Mouse (Mus musculus) kidney, postnatal 4 days (tissue): ENCODE results near the gene Rhox12.

Experiments
- DNase-seq, 2 experiments: peaks; one replicate each; pipeline ENCODE4 v3.0.0; 2021; ENCODE audit warnings: mixed read lengths in 2 of 2

Gene Rhox12

GRCm38 (mm10) chrX:38110807-38111206 lies at the start of gene Rhox12:
Gene Rhox12 (minus strand): TSS chrX:38110907.
- DNase-seq, result no peak

DNA sequence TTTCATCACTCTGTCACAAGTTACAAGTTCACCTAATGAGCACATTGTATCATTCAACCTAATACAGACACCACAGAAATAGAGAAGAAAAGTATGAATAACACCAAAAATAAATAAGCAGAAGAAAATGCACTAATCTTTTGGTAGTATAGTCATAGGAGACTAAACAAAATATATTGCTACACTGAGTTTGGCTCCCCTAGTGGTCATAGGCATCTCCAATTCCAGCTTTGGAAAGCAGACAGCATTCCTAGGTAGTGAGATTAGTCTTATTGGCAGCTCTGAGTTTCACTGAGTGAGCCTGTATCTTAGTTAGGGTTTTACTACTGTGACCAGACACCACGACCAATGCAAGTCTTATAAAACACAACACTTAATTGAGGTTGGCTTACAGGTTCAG lies 48.4 kb upstream of the Rhox12 start:
- no peak for DNase-seq

GRCm38 (mm10) chrX:38121478-38121877 lies 10.8 kb upstream of the Rhox12 start:
- no peak for DNase-seq

GRCm38 (mm10) chrX:38120982-38121381 lies 10.3 kb upstream of the Rhox12 start, which contains the start of gene Rhox13:
Gene Rhox13 (plus strand): TSS chrX:38121219.
- no peak for DNase-seq

DNA sequence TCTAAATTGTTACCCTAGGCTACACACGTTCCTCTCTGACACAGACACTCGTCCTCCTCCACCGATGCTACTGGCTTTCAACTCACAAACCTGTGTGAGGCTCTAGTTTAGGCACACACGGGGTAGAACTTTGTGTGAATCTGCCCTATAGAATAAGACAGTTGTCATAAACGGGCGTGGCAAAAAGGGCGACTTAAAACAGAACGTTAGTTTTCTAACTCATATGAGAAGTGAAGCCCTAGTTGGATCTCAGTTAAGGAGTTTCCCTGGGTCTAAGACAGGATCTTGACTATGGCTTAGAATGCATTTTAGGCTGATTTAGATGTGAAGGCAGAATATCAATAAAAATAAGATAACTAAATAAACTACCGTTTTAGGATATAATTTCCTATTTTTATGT lies 25.7 kb downstream of the Rhox12 start, which contains the start of gene Rhox11:
Gene Rhox11, minus strand, starts transcription at position 101 of the 400 bp plus-strand sequence.
- no peak for DNase-seq

GRCm38 (mm10) chrX:38084226-38084625 lies 26.5 kb downstream of the Rhox12 start:
- peak; percentile 72 to 73 for DNase-seq

- DNase-seq, result no peak
Observed at GRCm38 (mm10) chrX:38066175-38066574, 44.5 kb downstream of the Rhox12 start, which contains the start of gene Rhox10. Gene Rhox10 (plus strand): TSS chrX:38066475.

GRCm38 (mm10) chrX:38061544-38061943 lies 49.2 kb downstream of the Rhox12 start:
- DNase-seq, result peak; percentile 7 to 19
